Mouse (Mus musculus) limb, embryonic 10.5 days (tissue): ENCODE results near the gene Ank2. TPM values are rescaled to one million over a fixed set of nuclear protein-coding genes. Genes with fewer than 3 reads are reported as not detected.

Experiments used
- DNase-seq: peaks from one replicate; pipeline ENCODE4 v3.0.0-alpha.2; 2017; ENCODE audit warnings: low spot score
- H3K27ac ChIP-seq: fragments of 300-500 bp; sonication (generic); 2 replicates; pipeline ENCODE4 v1.5.1; 2016; ENCODE audit warnings: mild to moderate bottlenecking
- H3K27me3 ChIP-seq: fragments of 300-500 bp; sonication (generic); 2 replicates; pipeline ENCODE4 v1.6.1; 2016; ENCODE audit warnings: low read depth, mild to moderate bottlenecking; ENCODE audit not compliant: poor library complexity, severe bottlenecking
- H3K36me3 ChIP-seq: fragments of 300-500 bp; sonication (generic); 2 replicates; pipeline ENCODE4 v1.6.1; 2016; ENCODE audit warnings: mild to moderate bottlenecking, moderate library complexity
- H3K4me1 ChIP-seq: fragments of 300-500 bp; sonication (generic); 2 replicates; pipeline ENCODE4 v1.6.1; 2016
- H3K4me3 ChIP-seq: fragments of 300-500 bp; sonication (generic); 2 replicates; pipeline ENCODE4 v1.5.1; 2016; ENCODE audit warnings: mild to moderate bottlenecking, moderate library complexity
- H3K9me3 ChIP-seq: fragments of 300-500 bp; sonication (generic); replicated peaks from 2 replicates; pipeline ENCODE4 v1.6.1; 2016; ENCODE audit warnings: mild to moderate bottlenecking
- WGBS: fragments of 180-500 bp; shearing (Covaris S2); methylation state at CpG from one replicate; pipeline ENCODE4 v1.1.7; 2016; 5-methylcytosine and 5-hydroxymethylcytosine counted together
- polyA plus RNA-seq: library from polyadenylated mRNA; unstranded; fragments of >200 nt; fragmentation: Nextera tagmentation; extraction: Ambion mirVana; gene quantifications from 2 replicates; pipeline ENCODE4 v1.2.1, GENCODE M21; 2016

Ank2 gene
- polyA plus RNA-seq, 1 experiment from 2014 or later: 15.3 TPM

GRCm38 (mm10) chr3:126946591-126946990, 552.6 kb downstream of the Ank2 start:
- no peaks in the 10 kb centered on the region; the same call in 1 of the 2 replicates for H3K9me3 ChIP-seq
- WGBS: 95% methylated on average over 10 of the region's 10 CpGs
- peaks cover 9% of the 10 kb centered on the region for H3K36me3 ChIP-seq

DNA sequence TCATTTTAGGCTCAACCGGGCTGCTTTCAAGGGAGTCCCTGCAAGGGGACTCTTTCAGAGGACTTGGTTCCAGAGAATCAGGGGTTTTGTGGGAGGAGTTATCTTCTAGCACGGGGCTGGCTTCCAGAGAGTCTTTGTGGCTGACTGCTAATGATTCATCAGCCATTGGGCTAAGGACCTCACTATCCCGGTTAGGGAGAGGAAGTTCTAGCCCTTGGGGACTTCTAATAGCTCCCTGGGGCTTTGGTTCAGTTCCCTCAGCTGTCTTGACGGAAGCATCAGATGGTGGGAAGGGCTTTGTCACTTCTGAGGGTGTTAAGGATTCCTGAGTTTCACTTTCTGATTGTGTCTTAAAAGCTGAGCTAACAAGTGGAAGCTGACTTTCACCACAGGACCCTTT, 554.3 kb downstream of the Ank2 start:
- Histone ChIP-seq H3K27ac (no peak overlapping the region), H3K27me3 (no peaks in the 10 kb centered on the region), H3K9me3 (no peaks in the 10 kb centered on the region; the same call in 1 of the 2 replicates), H3K36me3 (peaks cover 9% of the 10 kb centered on the region), H3K4me3 (no peak overlapping the region), H3K4me1 (peaks cover 6% of the 10 kb centered on the region; the same call in 1 of the 2 replicates)
- 67% methylated on average over 4 of the region's 4 CpGs for WGBS
- DNase-seq: no peak

More at GRCm38 (mm10) chr3:126946591-126946990, 552.6 kb downstream of the Ank2 start:
- no peak overlapping the region for H3K27ac ChIP-seq
- DNase-seq: no peak
- no peak overlapping the region for H3K4me3 ChIP-seq
- no peaks in the 10 kb centered on the region for H3K27me3 ChIP-seq
- H3K4me1 ChIP-seq: peaks cover 6% of the 10 kb centered on the region; the same call in 1 of the 2 replicates

GRCm38 (mm10) chr3:126944081-126944480, 555.1 kb downstream of the Ank2 start:
- H3K4me1 ChIP-seq: peaks cover 6% of the 10 kb centered on the region; the same call in 1 of the 2 replicates
- no peak overlapping the region for H3K4me3 ChIP-seq
- no peaks in the 10 kb centered on the region for H3K27me3 ChIP-seq
- no peaks in the 10 kb centered on the region; the same call in 1 of the 2 replicates for H3K9me3 ChIP-seq
- WGBS: 51% methylated on average over 11 of the region's 11 CpGs
- DNase-seq: no peak
- H3K27ac ChIP-seq: no peak overlapping the region
- H3K36me3 ChIP-seq: peaks cover 9% of the 10 kb centered on the region

DNA sequence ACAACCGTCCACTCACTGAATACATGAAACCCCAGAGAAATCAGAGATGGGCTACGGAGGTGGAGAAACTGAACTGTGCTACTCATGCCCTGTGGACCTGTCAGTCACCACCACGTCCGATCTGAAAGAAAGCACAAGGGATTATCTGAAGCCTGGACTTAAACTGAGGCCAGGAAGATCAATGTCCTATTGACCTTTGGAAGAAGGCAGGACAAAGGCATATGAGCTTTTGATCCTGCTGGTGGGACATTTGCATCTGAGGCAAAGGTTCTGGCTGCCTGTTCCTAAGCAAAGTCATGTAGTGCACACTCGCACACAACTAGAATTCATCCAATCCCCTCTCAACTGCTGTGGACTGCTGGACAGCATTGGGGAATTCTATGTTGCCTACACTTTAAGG, 558.7 kb downstream of the Ank2 start:
- H3K36me3 ChIP-seq: no peaks in the 10 kb centered on the region
- DNase-seq: no peak
- H3K4me3 ChIP-seq: no peak overlapping the region

DNA sequence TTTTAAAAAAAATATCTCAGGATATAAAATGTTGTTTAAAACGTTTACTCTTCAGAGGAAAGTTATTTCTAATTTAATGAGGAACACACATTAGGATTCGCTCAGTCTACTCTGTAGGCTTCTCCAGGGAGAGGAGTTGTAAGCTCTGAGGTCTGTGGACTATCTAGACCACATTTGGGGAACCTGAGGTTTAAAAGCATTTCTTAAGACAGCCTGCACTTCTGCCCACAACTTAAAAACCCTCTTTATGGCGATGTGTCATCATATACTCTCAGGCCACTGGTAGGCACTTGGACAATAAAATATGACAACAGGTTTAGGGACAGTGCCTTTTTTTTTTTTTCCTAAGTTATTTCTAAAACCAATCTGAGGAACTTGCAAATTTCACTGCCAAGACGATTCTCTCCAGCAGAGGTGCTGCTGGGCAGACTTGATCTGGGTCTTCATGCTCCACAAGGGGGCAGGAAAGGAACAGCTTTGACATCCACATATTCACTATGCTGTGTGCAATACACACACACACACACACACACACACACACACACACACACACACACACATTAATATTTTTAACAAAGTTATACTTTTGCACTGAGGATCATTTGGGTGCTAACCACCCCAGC, 567.2 kb downstream of the Ank2 start:
- H3K4me3 ChIP-seq: no peak overlapping the region
- H3K36me3 ChIP-seq: no peaks in the 10 kb centered on the region
- no peaks in the 10 kb centered on the region for H3K27me3 ChIP-seq
- H3K27ac ChIP-seq: no peak overlapping the region
- no peak for DNase-seq
- 74% methylated on average over 4 of the region's 4 CpGs for WGBS
- no peaks in the 10 kb centered on the region for H3K9me3 ChIP-seq
- no peaks in the 10 kb centered on the region for H3K4me1 ChIP-seq

More for the DNA sequence above, 558.7 kb downstream of the Ank2 start:
- H3K27me3 ChIP-seq: no peaks in the 10 kb centered on the region
- no peak overlapping the region for H3K27ac ChIP-seq
- peaks cover 6% of the 10 kb centered on the region; the same call in 1 of the 2 replicates for H3K4me1 ChIP-seq
- 81% methylated on average over 5 of the region's 5 CpGs for WGBS
- no peaks in the 10 kb centered on the region; the same call in 1 of the 2 replicates for H3K9me3 ChIP-seq

- Histone ChIP-seq H3K4me1 (peaks cover 3% of the 10 kb centered on the region; the same call in 1 of the 2 replicates), H3K27me3 (no peaks in the 10 kb centered on the region), H3K27ac (no peak overlapping the region), H3K36me3 (no peaks in the 10 kb centered on the region), H3K9me3 (no peaks in the 10 kb centered on the region), H3K4me3 (no peak overlapping the region)
- no peak for DNase-seq
- 85% methylated on average over 12 of the region's 12 CpGs for WGBS
Measured at GRCm38 (mm10) chr3:126923575-126924382, 575.4 kb downstream of the Ank2 start.

- WGBS: 88% methylated on average over 3 of the region's 3 CpGs
- DNase-seq: no peak
- H3K9me3 ChIP-seq: no peaks in the 10 kb centered on the region
Measured at GRCm38 (mm10) chr3:126921941-126922340, 577.2 kb downstream of the Ank2 start.

GRCm38 (mm10) chr3:126920296-126920695, 578.9 kb downstream of the Ank2 start:
- H3K27me3 ChIP-seq: no peaks in the 10 kb centered on the region
- H3K9me3 ChIP-seq: no peaks in the 10 kb centered on the region
- no peak overlapping the region for H3K4me3 ChIP-seq
- peaks cover 3% of the 10 kb centered on the region; the same call in 1 of the 2 replicates for H3K4me1 ChIP-seq
- H3K27ac ChIP-seq: no peak overlapping the region
- no peak for DNase-seq
- no peaks in the 10 kb centered on the region for H3K36me3 ChIP-seq
- 90% methylated on average over 3 of the region's 3 CpGs for WGBS

More at GRCm38 (mm10) chr3:126921941-126922340, 577.2 kb downstream of the Ank2 start:
- no peaks in the 10 kb centered on the region for H3K27me3 ChIP-seq
- no peaks in the 10 kb centered on the region for H3K36me3 ChIP-seq
- peaks cover 3% of the 10 kb centered on the region; the same call in 1 of the 2 replicates for H3K4me1 ChIP-seq
- H3K27ac ChIP-seq: no peak overlapping the region
- no peak overlapping the region for H3K4me3 ChIP-seq

DNA sequence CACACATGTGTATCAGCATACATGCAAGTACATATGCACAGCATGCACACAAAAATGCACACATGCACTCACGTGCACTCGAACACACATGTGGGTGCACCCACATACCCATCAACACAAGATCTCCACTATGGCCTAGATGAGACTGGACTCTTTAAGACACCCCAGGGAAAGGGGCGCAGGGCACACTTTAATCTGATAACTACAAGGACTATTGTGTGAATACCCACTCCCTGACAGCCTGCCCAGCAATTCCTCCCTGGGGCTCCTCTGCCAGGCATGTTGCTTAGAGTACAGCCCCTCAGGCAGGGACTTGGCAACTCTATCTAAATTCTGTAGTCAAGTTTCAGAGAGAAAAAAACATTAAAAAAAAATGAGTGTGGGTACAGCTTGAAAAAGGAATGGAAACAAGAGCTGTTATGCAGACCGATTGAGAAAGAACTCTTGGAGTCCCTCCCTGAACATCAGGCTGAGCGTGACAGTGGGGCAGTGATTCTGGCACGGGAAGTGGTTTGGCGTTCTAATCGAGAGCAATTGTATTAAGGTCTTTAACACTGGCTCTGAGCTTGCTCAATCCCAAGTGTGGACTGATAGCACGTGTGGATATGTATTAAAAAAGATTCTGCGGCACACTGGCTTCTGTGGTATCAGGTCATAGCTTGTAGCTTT, 580.2 kb downstream of the Ank2 start:
- H3K9me3 ChIP-seq: no peaks in the 10 kb centered on the region

GRCm38 (mm10) chr3:126916381-126916780, 582.8 kb downstream of the Ank2 start:
- no peaks in the 10 kb centered on the region for H3K9me3 ChIP-seq
- no peak overlapping the region for H3K4me3 ChIP-seq
- no peaks in the 10 kb centered on the region for H3K4me1 ChIP-seq
- no peaks in the 10 kb centered on the region for H3K27me3 ChIP-seq
- H3K36me3 ChIP-seq: no peaks in the 10 kb centered on the region
- H3K27ac ChIP-seq: no peak overlapping the region
- no peak for DNase-seq

More for the DNA sequence above, 580.2 kb downstream of the Ank2 start:
- Histone ChIP-seq H3K27ac (no peak overlapping the region), H3K4me1 (peaks cover 3% of the 10 kb centered on the region; the same call in 1 of the 2 replicates), H3K36me3 (no peaks in the 10 kb centered on the region), H3K27me3 (no peaks in the 10 kb centered on the region), H3K4me3 (no peak overlapping the region)
- DNase-seq: no peak
- 92% methylated on average over 10 of the region's 10 CpGs for WGBS

GRCm38 (mm10) chr3:126903543-126903942, 595.6 kb downstream of the Ank2 start:
- peak; percentile 46 for DNase-seq
- no peaks in the 10 kb centered on the region for H3K36me3 ChIP-seq
- no peaks in the 10 kb centered on the region for H3K9me3 ChIP-seq
- H3K4me3 ChIP-seq: no peak overlapping the region
- no peaks in the 10 kb centered on the region for H3K4me1 ChIP-seq
- no peaks in the 10 kb centered on the region for H3K27me3 ChIP-seq
- H3K27ac ChIP-seq: no peak overlapping the region
- WGBS: 17% methylated on average over 3 of the region's 3 CpGs

DNA sequence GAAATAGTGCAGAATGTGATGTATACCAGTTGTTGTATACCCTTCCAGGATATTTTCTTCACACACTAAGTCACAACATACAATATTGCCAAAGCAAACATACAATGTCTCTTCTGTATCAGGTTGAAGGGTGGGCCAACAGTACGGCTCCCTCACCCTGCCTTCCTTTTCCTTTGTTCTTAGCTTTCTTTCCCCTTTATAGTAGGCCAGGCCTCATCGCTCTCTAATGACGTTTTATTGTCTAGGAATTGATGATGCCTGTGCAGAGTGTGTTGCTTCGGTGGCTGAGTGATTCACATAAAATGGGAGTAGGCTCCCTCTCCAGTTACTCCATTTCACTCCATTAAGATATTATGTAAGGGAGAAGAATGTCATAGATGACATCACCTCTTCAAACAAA, 612.5 kb downstream of the Ank2 start:
- no peaks in the 10 kb centered on the region for H3K9me3 ChIP-seq
- no peak overlapping the region for H3K4me3 ChIP-seq
- H3K4me1 ChIP-seq: no peaks in the 10 kb centered on the region
- H3K27ac ChIP-seq: no peak overlapping the region
- no peaks in the 10 kb centered on the region for H3K36me3 ChIP-seq
- WGBS: 78% methylated on average over 4 of the region's 4 CpGs
- H3K27me3 ChIP-seq: no peaks in the 10 kb centered on the region
- no peak for DNase-seq

GRCm38 (mm10) chr3:126886090-126886489, 613.1 kb downstream of the Ank2 start:
- H3K27me3 ChIP-seq: no peaks in the 10 kb centered on the region
- 83% methylated on average over 4 of the region's 4 CpGs for WGBS
- no peaks in the 10 kb centered on the region for H3K4me1 ChIP-seq
- no peaks in the 10 kb centered on the region for H3K9me3 ChIP-seq
- no peak overlapping the region for H3K27ac ChIP-seq
- no peaks in the 10 kb centered on the region for H3K36me3 ChIP-seq
- H3K4me3 ChIP-seq: no peak overlapping the region
- DNase-seq: no peak
